Mouse (Mus musculus): ENCODE measurements around the gene Grap. TPM values are rescaled to one million over a fixed set of nuclear protein-coding genes. Genes with fewer than 3 reads are reported as not detected.

Gene Grap
- polyA plus RNA-seq, 1 experiment from 2014 or later, result 6.8 TPM

DNA sequence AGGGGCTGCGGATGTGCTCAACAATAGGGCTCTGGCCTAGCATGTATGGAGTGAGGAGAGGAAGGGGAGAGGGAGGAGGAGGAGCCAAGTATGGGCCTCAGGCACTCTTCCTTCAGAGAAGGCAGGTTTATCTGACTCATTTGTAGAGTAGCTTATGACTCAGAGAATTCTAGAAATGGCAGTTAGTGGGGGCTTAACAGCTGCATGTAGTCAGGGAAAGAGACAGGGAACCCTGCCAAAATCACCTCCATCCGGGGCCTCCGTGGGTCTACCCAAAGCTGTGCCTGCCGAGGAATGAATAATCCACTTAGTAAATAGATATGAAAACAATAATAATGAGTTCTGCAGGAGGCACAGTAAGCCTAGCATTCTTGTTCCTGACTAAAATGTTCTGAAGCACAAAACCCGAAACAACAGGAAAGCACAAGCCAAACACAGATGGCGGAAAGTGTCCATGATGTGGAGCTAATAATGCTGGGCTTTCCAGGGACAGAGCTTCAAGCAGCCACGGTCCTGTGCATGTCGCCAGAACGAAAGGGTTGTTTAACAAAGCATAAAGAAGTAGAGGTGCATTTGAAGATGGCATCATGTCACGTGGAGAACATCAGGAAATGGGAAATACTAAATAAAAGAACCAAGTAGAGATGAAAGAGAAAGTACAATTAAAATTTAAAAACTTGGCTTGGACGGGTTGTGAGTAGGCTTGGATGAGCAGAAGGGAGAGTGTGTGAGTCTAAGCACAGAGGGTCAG is 8.3 kb upstream of the Grap start:
- H3K27me3 ChIP-seq (ENCODE audit: control insufficient read depth, insufficient read depth, low read length), result no peaks in the 10 kb centered on the region

DNA sequence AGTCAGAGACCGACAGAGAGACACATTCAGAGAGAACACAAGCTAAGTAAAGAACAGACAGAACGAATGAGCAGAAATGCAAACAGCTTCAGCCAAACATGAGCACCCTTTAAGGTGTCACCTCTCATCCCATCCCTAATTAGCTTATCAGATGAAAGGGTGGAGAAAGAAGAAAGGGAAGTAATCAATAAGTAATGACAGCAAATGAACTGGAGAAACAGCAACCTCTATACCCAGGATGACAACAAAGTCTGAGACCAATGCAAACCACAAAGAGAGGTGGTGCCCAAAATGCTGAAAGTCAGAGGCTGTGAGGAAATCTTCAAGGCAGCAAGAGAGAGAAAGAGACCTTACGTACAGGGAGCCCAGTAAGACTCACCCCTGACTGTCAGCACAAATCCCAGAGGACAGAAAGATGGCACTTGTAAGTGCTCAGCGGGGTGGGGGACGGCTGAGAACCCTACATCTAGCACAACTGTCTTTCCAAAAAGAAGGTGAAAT is 7.7 kb upstream of the Grap start:
- H3K27ac ChIP-seq (ENCODE audit: low read depth, low read length), result no peak overlapping the region
- H3K4me1 ChIP-seq (replicated peaks; ENCODE audit: control insufficient read depth, insufficient read depth, low read length), result no peaks in the 10 kb centered on the region
- no peaks in the 10 kb centered on the region for H3K27me3 ChIP-seq (ENCODE audit: control insufficient read depth, insufficient read depth, low read length)
- DNase-seq (ENCODE audit: low spot score), result no peak
- ATAC-seq (ENCODE audit: low FRiP score), result no peak
- no peaks in the 10 kb centered on the region for H3K9me3 ChIP-seq (ENCODE audit: control insufficient read depth, low read length)
- H3K9ac ChIP-seq (ENCODE audit: low read depth, low read length), result no peak overlapping the region
- no peak overlapping the region for H3K4me2 ChIP-seq (replicated peaks; ENCODE audit: low read depth, low read length)
- no peaks in the 10 kb centered on the region for H3K36me3 ChIP-seq (ENCODE audit: control insufficient read depth, insufficient read depth, low read length)
- 79% methylated on average over 5 of the region's 5 CpGs for WGBS
- H3K4me3 ChIP-seq (ENCODE audit: low read depth, low read length), result no peak overlapping the region

More for the DNA sequence above, 8.3 kb upstream of the Grap start:
- H3K4me2 ChIP-seq (replicated peaks; ENCODE audit: low read depth, low read length), result no peak overlapping the region
- H3K36me3 ChIP-seq (ENCODE audit: control insufficient read depth, insufficient read depth, low read length), result no peaks in the 10 kb centered on the region
- H3K27ac ChIP-seq (ENCODE audit: low read depth, low read length), result no peak overlapping the region
- DNase-seq (ENCODE audit: low spot score), result no peak
- no peak overlapping the region for H3K4me3 ChIP-seq (ENCODE audit: low read depth, low read length)
- no peak overlapping the region for H3K9ac ChIP-seq (ENCODE audit: low read depth, low read length)
- H3K9me3 ChIP-seq (ENCODE audit: control insufficient read depth, low read length), result no peaks in the 10 kb centered on the region
- WGBS, result 82% methylated on average over 11 of the region's 11 CpGs
- no peaks in the 10 kb centered on the region for H3K4me1 ChIP-seq (replicated peaks; ENCODE audit: control insufficient read depth, insufficient read depth, low read length)
- no peak for ATAC-seq (ENCODE audit: low FRiP score)

DNA sequence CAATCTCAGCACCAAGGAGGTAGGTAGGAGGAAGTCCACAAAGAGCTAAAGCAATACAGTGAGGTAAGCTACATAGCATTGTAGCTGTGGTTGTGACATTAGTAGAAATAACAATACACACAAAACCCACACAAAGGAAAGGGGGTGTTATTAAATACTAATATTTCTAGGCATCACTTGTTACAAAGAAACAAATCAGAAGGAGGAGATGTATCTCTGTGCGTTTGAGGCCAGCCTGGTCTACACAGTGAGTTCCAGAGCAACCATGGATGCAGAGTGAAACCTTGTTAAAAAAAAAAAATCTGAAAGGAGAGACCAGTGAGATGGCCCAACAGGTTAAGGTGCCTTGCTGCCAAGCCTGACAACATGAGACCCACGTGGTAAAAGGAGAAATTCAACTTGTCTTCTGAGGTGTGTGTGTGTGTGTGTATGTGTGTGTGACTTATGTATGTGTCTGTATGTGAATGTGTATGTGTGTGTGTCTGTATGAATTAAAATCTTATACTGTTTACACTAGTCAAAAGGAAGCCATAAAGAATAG is 6.5 kb upstream of the Grap start:
- WGBS, result 63% methylated on average over 2 of the region's 2 CpGs
- H3K4me1 ChIP-seq (replicated peaks; ENCODE audit: control insufficient read depth, insufficient read depth, low read length), result no peaks in the 10 kb centered on the region

DNA sequence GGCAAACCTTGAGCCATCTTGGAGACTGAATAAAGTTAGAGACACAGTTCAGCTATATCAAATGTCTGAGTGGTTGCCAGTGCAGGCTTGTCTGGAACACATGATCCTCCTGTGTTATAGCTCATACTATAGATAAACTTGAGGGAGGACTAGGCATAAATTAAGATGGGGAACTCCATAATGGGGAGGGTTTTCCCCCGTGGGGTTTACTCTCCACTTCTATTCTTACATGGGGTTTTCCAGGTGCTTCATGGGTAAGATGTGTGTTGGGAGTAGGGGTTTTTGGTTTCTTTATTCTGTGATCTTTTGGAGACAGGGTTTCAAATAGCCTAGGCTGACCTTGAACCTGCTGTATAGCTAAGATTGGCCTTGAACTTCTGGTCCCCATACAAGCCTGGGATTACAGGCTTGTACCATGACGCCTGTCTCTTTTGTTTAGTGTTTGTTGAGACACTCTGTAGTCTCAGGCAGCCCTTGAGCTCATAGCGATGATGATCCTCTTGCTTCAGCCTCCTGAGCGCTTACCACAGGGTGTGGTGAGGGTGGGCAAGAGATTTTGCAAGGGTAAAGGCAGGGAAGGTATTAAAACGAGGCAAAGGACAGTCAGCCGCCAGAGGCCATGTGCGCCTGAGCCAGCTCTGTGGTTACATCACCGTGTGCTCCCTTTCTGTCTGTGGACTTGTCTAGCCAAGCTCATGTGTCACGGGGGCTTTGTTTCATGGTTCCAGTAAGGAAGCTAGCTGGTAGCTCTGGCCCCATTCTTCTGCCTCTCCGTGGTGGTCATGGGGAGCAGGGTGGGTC is 5.8 kb upstream of the Grap start:
- no peaks in the 10 kb centered on the region for H3K36me3 ChIP-seq (ENCODE audit: control insufficient read depth, insufficient read depth, low read length)
- no peaks in the 10 kb centered on the region for H3K27me3 ChIP-seq (ENCODE audit: control insufficient read depth, insufficient read depth, low read length)
- no peak overlapping the region for H3K4me3 ChIP-seq (ENCODE audit: low read depth, low read length)
- H3K9me3 ChIP-seq (ENCODE audit: control insufficient read depth, low read length), result no peaks in the 10 kb centered on the region
- no peak overlapping the region for H3K9ac ChIP-seq (ENCODE audit: low read depth, low read length)
- DNase-seq (ENCODE audit: low spot score) (no peak), ATAC-seq (ENCODE audit: low FRiP score) (no peak)
- H3K4me1 ChIP-seq (replicated peaks; ENCODE audit: control insufficient read depth, insufficient read depth, low read length), result no peaks in the 10 kb centered on the region
- H3K27ac ChIP-seq (ENCODE audit: low read depth, low read length), result no peak overlapping the region
- 78% methylated on average over 10 of the region's 10 CpGs for WGBS
- no peak overlapping the region for H3K4me2 ChIP-seq (replicated peaks; ENCODE audit: low read depth, low read length)

More for the DNA sequence above, 6.5 kb upstream of the Grap start:
- Histone ChIP-seq H3K9me3 (ENCODE audit: control insufficient read depth, low read length) (no peaks in the 10 kb centered on the region), H3K27me3 (ENCODE audit: control insufficient read depth, insufficient read depth, low read length) (no peaks in the 10 kb centered on the region), H3K36me3 (ENCODE audit: control insufficient read depth, insufficient read depth, low read length) (no peaks in the 10 kb centered on the region), H3K4me3 (ENCODE audit: low read depth, low read length) (no peak overlapping the region), H3K27ac (ENCODE audit: low read depth, low read length) (no peak overlapping the region), H3K4me2 (replicated peaks; ENCODE audit: low read depth, low read length) (no peak overlapping the region), H3K9ac (ENCODE audit: low read depth, low read length) (no peak overlapping the region)
- no peak for ATAC-seq (ENCODE audit: low FRiP score)
- DNase-seq (ENCODE audit: low spot score), result no peak

- 85% methylated on average over 6 of the region's 6 CpGs for WGBS
- H3K27ac ChIP-seq (ENCODE audit: low read depth, low read length), result no peak overlapping the region
- DNase-seq (ENCODE audit: low spot score) (no peak), ATAC-seq (ENCODE audit: low FRiP score) (no peak)
- no peaks in the 10 kb centered on the region for H3K9me3 ChIP-seq (ENCODE audit: control insufficient read depth, low read length)
- H3K4me3 ChIP-seq (ENCODE audit: low read depth, low read length), result no peak overlapping the region
- no peaks in the 10 kb centered on the region for H3K27me3 ChIP-seq (ENCODE audit: control insufficient read depth, insufficient read depth, low read length)
- H3K4me2 ChIP-seq (replicated peaks; ENCODE audit: low read depth, low read length), result no peak overlapping the region
- no peak overlapping the region for H3K9ac ChIP-seq (ENCODE audit: low read depth, low read length)
- H3K36me3 ChIP-seq (ENCODE audit: control insufficient read depth, insufficient read depth, low read length), result no peaks in the 10 kb centered on the region
- H3K4me1 ChIP-seq (replicated peaks; ENCODE audit: control insufficient read depth, insufficient read depth, low read length), result no peaks in the 10 kb centered on the region
These were observed 4.9 kb upstream of the Grap start for GRCm38 (mm10) chr11:61647956-61648748.

DNA sequence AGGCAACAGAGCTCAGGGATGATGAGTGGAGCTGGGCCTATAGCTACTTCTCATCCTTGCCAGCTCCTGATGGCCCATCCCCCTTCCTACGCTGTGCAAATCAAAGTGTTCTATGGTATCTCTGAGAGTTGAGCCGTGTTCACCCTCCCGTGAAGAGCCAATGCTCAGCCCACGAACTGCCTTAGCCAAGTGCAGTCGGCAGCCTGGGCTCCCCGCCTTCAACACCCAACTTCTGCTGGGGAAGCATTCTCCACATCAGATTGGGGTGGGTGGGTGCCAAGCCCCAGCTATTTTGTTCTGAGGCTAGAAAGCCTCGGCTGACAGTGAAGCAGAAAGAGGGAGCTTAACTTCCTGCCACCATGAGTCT is 4.3 kb upstream of the Grap start:
- no peak overlapping the region for H3K4me2 ChIP-seq (replicated peaks; ENCODE audit: low read depth, low read length)
- no peaks in the 10 kb centered on the region for H3K27me3 ChIP-seq (ENCODE audit: control insufficient read depth, insufficient read depth, low read length)
- H3K9ac ChIP-seq (ENCODE audit: low read depth, low read length), result no peak overlapping the region
- no peaks in the 10 kb centered on the region for H3K36me3 ChIP-seq (ENCODE audit: control insufficient read depth, insufficient read depth, low read length)
- WGBS, result 86% methylated on average over 7 of the region's 7 CpGs
- H3K27ac ChIP-seq (ENCODE audit: low read depth, low read length), result no peak overlapping the region
- ATAC-seq (ENCODE audit: low FRiP score) (no peak), DNase-seq (ENCODE audit: low spot score) (no peak)
- no peaks in the 10 kb centered on the region for H3K9me3 ChIP-seq (ENCODE audit: control insufficient read depth, low read length)
- no peaks in the 10 kb centered on the region for H3K4me1 ChIP-seq (replicated peaks; ENCODE audit: control insufficient read depth, insufficient read depth, low read length)
- no peak overlapping the region for H3K4me3 ChIP-seq (ENCODE audit: low read depth, low read length)

DNA sequence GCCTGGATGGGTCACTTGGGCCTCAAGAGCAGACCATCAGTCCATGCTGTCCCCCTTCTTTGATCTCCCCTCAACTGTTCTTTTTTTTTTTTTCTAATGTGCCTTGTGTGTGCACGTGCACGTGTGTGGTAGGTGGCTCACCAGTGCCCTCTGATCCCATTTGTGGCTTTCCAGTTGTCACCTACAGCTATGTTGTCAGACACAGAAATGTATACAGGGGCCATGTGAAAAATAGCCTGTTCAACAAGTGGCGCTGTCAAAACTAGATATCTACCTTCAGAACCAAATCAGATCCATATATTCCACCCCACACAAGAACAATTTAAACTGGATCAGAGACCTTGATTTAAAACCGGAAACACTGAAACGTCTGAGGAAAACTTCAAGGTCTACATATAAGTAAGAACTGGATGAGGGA is 3.9 kb upstream of the Grap start:
- WGBS, result 87% methylated on average over 5 of the region's 5 CpGs

DNA sequence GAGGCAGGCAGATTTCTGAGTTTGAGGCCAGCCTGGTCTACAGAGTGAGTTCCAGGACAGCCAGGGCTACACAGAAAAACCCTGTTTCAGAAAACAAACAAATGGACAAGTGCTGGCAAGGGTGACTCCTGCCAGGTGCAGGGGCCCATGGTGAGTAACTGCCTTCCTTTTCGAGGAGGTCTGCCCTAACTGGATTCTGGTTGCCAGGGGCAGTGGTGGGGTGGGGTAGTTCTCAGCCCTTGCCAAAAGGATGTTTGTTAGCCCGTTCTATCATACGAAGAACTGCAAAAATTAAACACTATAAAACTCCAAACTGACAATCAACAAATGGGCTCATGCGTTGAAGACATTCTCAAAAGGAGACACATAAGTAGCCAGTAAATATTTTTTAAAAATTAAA is 3.4 kb upstream of the Grap start:
- Histone ChIP-seq H3K27me3 (ENCODE audit: control insufficient read depth, insufficient read depth, low read length) (no peaks in the 10 kb centered on the region), H3K4me2 (replicated peaks; ENCODE audit: low read depth, low read length) (no peak overlapping the region), H3K4me3 (ENCODE audit: low read depth, low read length) (no peak overlapping the region), H3K27ac (ENCODE audit: low read depth, low read length) (no peak overlapping the region), H3K9ac (ENCODE audit: low read depth, low read length) (no peak overlapping the region), H3K9me3 (ENCODE audit: control insufficient read depth, low read length) (no peaks in the 10 kb centered on the region), H3K36me3 (ENCODE audit: control insufficient read depth, insufficient read depth, low read length) (no peaks in the 10 kb centered on the region), H3K4me1 (replicated peaks; ENCODE audit: control insufficient read depth, insufficient read depth, low read length) (no peaks in the 10 kb centered on the region)
- ATAC-seq (ENCODE audit: low FRiP score) (no peak), DNase-seq (ENCODE audit: low spot score) (no peak)
- WGBS, result 91% methylated on average over 4 of the region's 4 CpGs

More for the DNA sequence above, 3.9 kb upstream of the Grap start:
- ATAC-seq (ENCODE audit: low FRiP score) (no peak), DNase-seq (ENCODE audit: low spot score) (no peak)
- no peaks in the 10 kb centered on the region for H3K4me1 ChIP-seq (replicated peaks; ENCODE audit: control insufficient read depth, insufficient read depth, low read length)
- no peak overlapping the region for H3K9ac ChIP-seq (ENCODE audit: low read depth, low read length)
- no peaks in the 10 kb centered on the region for H3K36me3 ChIP-seq (ENCODE audit: control insufficient read depth, insufficient read depth, low read length)
- no peak overlapping the region for H3K4me2 ChIP-seq (replicated peaks; ENCODE audit: low read depth, low read length)
- H3K9me3 ChIP-seq (ENCODE audit: control insufficient read depth, low read length), result no peaks in the 10 kb centered on the region
- H3K27ac ChIP-seq (ENCODE audit: low read depth, low read length), result no peak overlapping the region
- H3K27me3 ChIP-seq (ENCODE audit: control insufficient read depth, insufficient read depth, low read length), result no peaks in the 10 kb centered on the region
- H3K4me3 ChIP-seq (ENCODE audit: low read depth, low read length), result no peak overlapping the region

Measured in hindbrain, embryonic 11.5 days (tissue).